Mouse (Mus musculus) forebrain, embryonic 13.5 days (tissue): ENCODE measurements at regions not wholly inside any gene's neighbourhood (a gene's known extent, or its start where the extent isn't known, plus 50 kb on each side); places are given as distances from the start of the nearest gene placed in this dataset. TPM values are rescaled to one million over a fixed set of nuclear protein-coding genes. Genes with fewer than 3 reads are reported as not detected.

ENCODE experiments used
- microRNA counts: library from miRNA; unstranded; fragments of <30 nt; microRNA quantifications from one replicate; lab custom pipeline; 2016
- microRNA-seq: library from miRNA; unstranded; fragments of <30 nt; microRNA quantifications from one replicate; pipeline ENCODE4, GENCODE M21; 2016

MicroRNA genes in the stretch of these regions (microRNA counts, 519-probe panel; counts per million panel counts)
- 177 counts per million, percentile 53 among the panel's probes with 10 or more counts for microRNA mmu-miR-2136 (lab: Ali Mortazavi, UCI)

Small RNA genes in the stretch of these regions (microRNA-seq; reads per million reads assigned to microRNA genes)
- not detected for gene Mir2136
